Mouse (Mus musculus): ENCODE data around the gene Kcnk13.
A peak's percentile ranks its signal among the peaks of the same experiment; 100 is the strongest.

Gene Kcnk13

GRCm38 (mm10) chr12:99965203-99966115 lies 1.2 kb downstream of the Kcnk13 start:
- peak; percentile 41 for DNase-seq (ENCODE audit: low read depth, low spot score)

GRCm38 (mm10) chr12:99966116-99966770 lies 1.9 kb downstream of the Kcnk13 start:
- DNase-seq (ENCODE audit: low read depth, low spot score), result peak; percentile 35

- no peak for DNase-seq (ENCODE audit: low read depth, low spot score)
Observed at GRCm38 (mm10) chr12:99966881-99967363, 2.6 kb downstream of the Kcnk13 start.

GRCm38 (mm10) chr12:99969906-99970305 lies 5.6 kb downstream of the Kcnk13 start:
- no peak for DNase-seq (ENCODE audit: low read depth, low spot score)

GRCm38 (mm10) chr12:99971205-99971894 lies 7.1 kb downstream of the Kcnk13 start:
- peak; percentile 51 for DNase-seq (ENCODE audit: low read depth, low spot score)

- DNase-seq (ENCODE audit: low read depth, low spot score), result peak; percentile 80
Observed at GRCm38 (mm10) chr12:99972825-99973224, 8.5 kb downstream of the Kcnk13 start.

- peak; percentile 60 for DNase-seq (ENCODE audit: low read depth, low spot score)
Observed at GRCm38 (mm10) chr12:99973659-99974058, 9.4 kb downstream of the Kcnk13 start.

GRCm38 (mm10) chr12:99979541-99979940 lies 15.2 kb downstream of the Kcnk13 start:
- no peak for DNase-seq (ENCODE audit: low read depth, low spot score)

GRCm38 (mm10) chr12:99986797-99987196 lies 22.5 kb downstream of the Kcnk13 start:
- no peak for DNase-seq (ENCODE audit: low read depth, low spot score)

GRCm38 (mm10) chr12:99988144-99988543 lies 23.8 kb downstream of the Kcnk13 start:
- no peak for DNase-seq (ENCODE audit: low read depth, low spot score)

- DNase-seq (ENCODE audit: low read depth, low spot score), result no peak
Observed at GRCm38 (mm10) chr12:99992362-99992862, 28.1 kb downstream of the Kcnk13 start.

GRCm38 (mm10) chr12:99993146-99993890 lies 29.0 kb downstream of the Kcnk13 start:
- DNase-seq (ENCODE audit: low read depth, low spot score), result no peak

- no peak for DNase-seq (ENCODE audit: low read depth, low spot score)
Observed at GRCm38 (mm10) chr12:99995951-99996350, 31.7 kb downstream of the Kcnk13 start.

- peak; percentile 17 for DNase-seq (ENCODE audit: low read depth, low spot score)
Observed at GRCm38 (mm10) chr12:99999726-100000125, 35.4 kb downstream of the Kcnk13 start.

GRCm38 (mm10) chr12:100000381-100000780 lies 36.1 kb downstream of the Kcnk13 start:
- DNase-seq (ENCODE audit: low read depth, low spot score), result no peak

- no peak for DNase-seq (ENCODE audit: low read depth, low spot score)
Observed at GRCm38 (mm10) chr12:100001246-100001645, 36.9 kb downstream of the Kcnk13 start.

GRCm38 (mm10) chr12:100001910-100002309 lies 37.6 kb downstream of the Kcnk13 start:
- no peak for DNase-seq (ENCODE audit: low read depth, low spot score)

- no peak for DNase-seq (ENCODE audit: low read depth, low spot score)
Observed at GRCm38 (mm10) chr12:100002914-100003587, 38.8 kb downstream of the Kcnk13 start.

GRCm38 (mm10) chr12:100005285-100005684 lies 41.0 kb downstream of the Kcnk13 start:
- no peak for DNase-seq (ENCODE audit: low read depth, low spot score)

- DNase-seq (ENCODE audit: low read depth, low spot score), result no peak
Observed at GRCm38 (mm10) chr12:100006681-100007080, 42.4 kb downstream of the Kcnk13 start.
